Mouse (Mus musculus): Measurements from ENCODE around the gene Txlnb.

DNA sequence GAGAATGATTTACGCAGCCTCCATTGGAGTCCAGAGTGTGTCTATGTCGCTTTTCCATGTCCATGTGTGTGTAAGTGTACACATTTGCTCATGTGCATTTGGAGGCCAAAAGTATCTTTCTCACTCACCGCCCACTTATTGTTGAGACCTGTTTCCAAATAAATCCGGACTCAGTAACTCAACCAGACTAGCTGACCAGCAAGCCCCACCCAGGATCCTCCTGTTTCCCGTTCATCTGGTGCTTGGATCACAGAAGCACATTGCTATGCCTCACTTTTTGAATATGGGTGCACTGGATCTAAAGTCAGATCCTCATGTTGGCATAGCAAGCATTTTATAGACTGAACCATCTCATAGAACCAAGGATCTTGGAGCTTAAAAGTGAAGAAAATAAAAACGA is 39.0 kb downstream of the Txlnb start:
- TF ChIP-seq CTCF (IDR thresholded peaks at IDR 0.05; ENCODE audit: control insufficient read depth, insufficient read depth, low read length) (no peak), POLR2A (IDR thresholded peaks at IDR 0.05; ENCODE audit: borderline replicate concordance, control insufficient read depth, low read depth, low read length) (no peak)
